Mouse (Mus musculus): ENCODE measurements around the gene 4930556J24Rik. TPM values are rescaled to one million over a fixed set of nuclear protein-coding genes. Genes with fewer than 3 reads are reported as not detected.
A peak's percentile ranks its signal among the peaks of the same experiment; 100 is the strongest.
"Not testable (repeated sequence)": the region's sequence is repeated elsewhere in the genome, so short reads cannot be mapped to it uniquely, and the experiment has no call there.

Gene 4930556J24Rik
- total RNA-seq (2021): not detected
- long read RNA-seq, experiment 1, partial matches to known transcripts: 0 of 4 reads
- long read RNA-seq, experiment 1, other reads (novel, unspliced or antisense): 4 of 4 reads
- long read RNA-seq, experiment 2, partial matches to known transcripts: 0 of 5 reads
- long read RNA-seq, experiment 2, other reads (novel, unspliced or antisense): 5 of 5 reads

DNA sequence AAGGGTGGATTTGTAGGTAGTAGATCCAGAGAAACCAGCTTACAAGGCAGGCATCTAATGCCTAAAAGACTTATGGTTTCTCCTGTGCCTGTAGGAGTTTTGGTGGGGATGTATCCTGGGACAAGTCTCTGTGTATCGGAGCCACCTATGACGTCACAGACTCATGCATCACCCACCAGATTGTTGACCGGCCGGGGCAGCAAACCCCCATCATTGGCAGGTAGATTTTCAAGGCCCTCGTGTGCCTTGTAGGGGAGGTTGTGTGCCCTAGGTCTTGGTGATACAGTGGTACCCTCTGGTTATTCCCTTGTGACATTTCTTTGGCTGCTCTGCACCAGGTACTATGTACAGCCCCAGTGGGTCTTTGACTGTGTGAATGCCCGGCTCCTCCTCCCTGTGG lies at the start of gene 4930556J24Rik:
4930556J24Rik (minus strand) TSS at position 101 of the 400 bp plus-strand sequence.
- Histone ChIP-seq H3K4me3 (no peak within 1 kb of the TSS), H3K27ac (no peak within 1 kb of the TSS)
- DNase-seq (ENCODE audit: low spot score in 2 of 2): no peak
- no peak for TF ChIP-seq CTCF (conservative IDR thresholded peaks at IDR 0.05)

DNA sequence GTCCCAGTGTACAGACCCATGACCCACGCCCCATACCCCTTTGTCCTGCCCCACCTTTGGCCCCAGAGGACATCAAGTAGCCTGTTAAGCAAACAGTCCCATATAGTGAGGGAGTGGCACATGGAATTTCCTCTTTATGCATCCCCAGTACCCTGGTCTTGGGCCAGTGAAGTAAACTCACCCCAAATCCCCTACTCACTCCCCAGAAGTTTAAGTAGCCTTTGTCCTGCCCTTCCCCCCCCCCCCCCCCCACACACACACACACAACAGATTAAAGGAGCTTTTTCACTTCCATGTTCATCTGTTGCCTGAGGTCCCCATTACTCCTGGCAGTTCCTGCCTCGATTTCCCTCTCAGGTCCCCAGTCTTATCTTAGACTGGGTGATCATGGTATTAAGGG lies 46.7 kb upstream of the 4930556J24Rik start:
- H3K27ac ChIP-seq: no peak overlapping the region
- no peak for TF ChIP-seq CTCF (conservative IDR thresholded peaks at IDR 0.05)
- H3K4me3 ChIP-seq: no peak overlapping the region
- DNase-seq (ENCODE audit: low spot score in 2 of 2): no peak

DNA sequence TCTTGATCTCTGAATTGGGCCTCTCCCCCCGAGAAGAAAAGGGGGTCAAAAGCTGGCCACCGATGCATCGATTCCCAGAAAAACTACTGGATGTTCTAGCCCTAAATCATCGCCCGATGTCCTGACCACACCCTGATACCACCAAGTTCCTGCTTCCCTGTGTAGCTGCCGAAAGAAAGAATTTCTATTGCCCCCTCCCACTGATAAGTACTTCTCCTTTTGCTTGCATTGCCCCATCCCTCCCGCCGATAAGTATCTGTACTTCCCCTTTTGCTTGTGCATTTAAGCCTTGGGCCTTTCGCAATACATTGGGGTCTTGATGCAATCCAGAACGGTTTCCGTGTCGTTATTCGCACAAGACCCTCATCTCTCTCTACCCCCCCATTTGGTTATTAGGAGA lies 45.5 kb upstream of the 4930556J24Rik start:
- not testable (repeated sequence) for DNase-seq (ENCODE audit: low spot score in 2 of 2); H3K27ac ChIP-seq; H3K4me3 ChIP-seq

DNA sequence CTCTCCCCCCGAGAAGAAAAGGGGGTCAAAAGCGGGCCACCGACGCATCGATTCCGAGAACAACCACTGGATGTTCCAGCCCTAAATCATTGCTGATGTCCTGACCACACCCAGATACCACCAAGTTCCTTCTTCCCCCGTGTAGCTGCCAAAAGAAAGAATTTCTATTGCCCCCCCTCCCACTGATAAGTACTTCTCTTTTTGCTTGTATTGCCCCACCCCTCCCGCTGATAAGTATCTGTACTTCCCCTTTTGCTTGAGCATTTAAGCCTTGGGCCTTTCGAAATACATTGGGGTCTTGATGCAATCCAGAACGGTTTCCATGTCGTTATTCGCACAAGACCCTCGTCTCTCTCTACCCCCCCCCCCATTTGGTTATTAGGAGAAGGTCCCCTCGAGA lies 39.2 kb upstream of the 4930556J24Rik start:
- not testable (repeated sequence) for H3K4me3 ChIP-seq; H3K27ac ChIP-seq; DNase-seq (ENCODE audit: low spot score in 2 of 2)

DNA sequence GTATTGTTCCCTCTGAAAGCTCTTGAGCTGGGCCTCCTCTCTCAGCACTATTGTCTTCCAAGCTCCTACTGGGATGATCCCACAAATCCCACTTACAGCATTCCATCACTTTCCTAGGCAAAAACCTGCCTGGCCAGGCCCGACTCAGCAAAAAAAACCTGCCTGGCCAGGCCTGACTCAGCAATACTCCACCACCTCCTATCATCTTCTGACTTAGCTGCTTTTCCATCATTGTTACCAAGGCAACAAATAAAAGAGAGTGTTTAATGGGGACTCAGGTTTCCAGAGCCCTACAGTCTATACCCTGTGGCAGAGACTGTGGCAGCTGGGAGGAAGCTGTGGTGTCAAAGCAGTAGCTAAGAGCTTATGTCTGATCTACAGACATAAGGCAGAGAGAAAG lies 36.0 kb upstream of the 4930556J24Rik start:
- no peak for TF ChIP-seq CTCF (conservative IDR thresholded peaks at IDR 0.05)
- no peak overlapping the region for H3K4me3 ChIP-seq
- no peak overlapping the region for H3K27ac ChIP-seq
- no peak for DNase-seq (ENCODE audit: low spot score in 2 of 2)

DNA sequence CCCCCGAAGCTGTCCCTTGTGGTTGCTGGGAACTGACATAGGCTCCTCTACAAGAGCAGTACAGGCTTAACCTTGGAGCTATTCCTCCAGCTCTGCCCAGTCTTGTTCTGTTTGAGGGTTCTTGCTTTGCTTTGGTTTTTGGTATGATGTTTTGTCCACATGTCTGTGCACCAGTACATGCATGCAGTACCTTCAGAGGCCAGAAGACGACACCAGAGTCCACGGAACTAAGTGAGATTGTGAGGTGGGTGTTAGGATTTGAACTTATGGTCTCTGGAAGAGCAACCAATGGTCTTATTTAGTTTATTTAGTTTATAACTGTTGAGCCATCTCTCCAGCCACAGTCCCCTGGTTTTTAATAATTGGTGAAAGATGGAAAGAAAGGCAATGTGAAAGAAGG lies 29.9 kb upstream of the 4930556J24Rik start:
- Histone ChIP-seq H3K4me3 (no peak overlapping the region), H3K27ac (no peak overlapping the region)
- no peak for DNase-seq (ENCODE audit: low spot score in 2 of 2)
- TF ChIP-seq CTCF (conservative IDR thresholded peaks at IDR 0.05): peak; percentile 56

DNA sequence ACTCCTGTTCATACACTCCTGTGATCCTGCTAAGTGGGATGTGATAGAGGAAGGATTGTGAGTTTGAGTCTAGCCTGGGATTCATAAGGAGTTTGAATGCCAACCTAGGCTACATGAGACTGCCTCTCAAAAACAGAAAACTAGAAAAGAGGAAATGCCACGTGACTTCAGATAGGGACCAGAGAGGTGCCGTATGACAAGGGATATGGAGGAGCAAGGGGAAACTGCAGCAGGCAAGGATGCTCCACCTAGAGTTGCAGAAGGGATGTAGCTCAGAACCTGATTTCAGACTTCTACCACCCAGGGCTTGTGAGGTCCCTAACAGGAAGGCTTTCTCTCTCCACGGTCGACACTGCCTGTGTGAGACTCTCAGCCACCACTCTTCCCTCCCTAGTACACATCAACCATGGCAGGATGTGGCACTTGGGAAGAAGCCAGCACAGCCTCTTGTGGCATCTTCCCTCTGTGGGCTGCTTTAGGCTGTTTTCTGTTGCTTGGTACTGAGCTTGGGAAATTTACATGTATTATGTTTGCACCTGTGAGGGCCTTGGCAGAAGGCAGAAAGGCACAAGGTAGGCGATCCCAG lies 28.7 kb upstream of the 4930556J24Rik start:
- no peak for DNase-seq (ENCODE audit: low spot score in 2 of 2)
- TF ChIP-seq CTCF (conservative IDR thresholded peaks at IDR 0.05): no peak

DNA sequence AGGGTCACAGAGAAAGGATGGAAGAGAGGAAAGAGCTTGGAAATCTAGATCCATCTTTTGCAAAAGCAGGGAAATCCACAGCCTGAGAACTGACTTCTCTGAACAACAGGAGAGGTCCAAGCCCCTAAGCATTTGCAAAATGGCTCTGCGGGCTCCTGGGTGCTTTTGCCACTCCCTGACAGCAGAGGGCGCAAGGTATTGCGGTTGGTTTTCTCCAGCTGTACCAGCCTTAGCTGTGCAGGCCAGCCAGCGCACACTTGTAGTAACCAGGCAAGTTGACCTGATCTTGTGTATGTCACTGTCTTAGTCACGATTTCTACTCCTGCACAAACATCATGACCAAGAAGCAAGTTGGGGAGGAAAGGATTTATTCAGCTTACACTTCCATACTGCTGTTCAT lies 25.0 kb upstream of the 4930556J24Rik start:
- peak; percentile 63 to 82 for DNase-seq (ENCODE audit: low spot score in 2 of 2)
- Histone ChIP-seq H3K4me3 (no peak overlapping the region), H3K27ac (no peak overlapping the region)
- peak; percentile 92 for TF ChIP-seq CTCF (conservative IDR thresholded peaks at IDR 0.05)

More for the DNA sequence above, 28.7 kb upstream of the 4930556J24Rik start:
- Histone ChIP-seq H3K27ac (no peak overlapping the region), H3K4me3 (no peak overlapping the region)

DNA sequence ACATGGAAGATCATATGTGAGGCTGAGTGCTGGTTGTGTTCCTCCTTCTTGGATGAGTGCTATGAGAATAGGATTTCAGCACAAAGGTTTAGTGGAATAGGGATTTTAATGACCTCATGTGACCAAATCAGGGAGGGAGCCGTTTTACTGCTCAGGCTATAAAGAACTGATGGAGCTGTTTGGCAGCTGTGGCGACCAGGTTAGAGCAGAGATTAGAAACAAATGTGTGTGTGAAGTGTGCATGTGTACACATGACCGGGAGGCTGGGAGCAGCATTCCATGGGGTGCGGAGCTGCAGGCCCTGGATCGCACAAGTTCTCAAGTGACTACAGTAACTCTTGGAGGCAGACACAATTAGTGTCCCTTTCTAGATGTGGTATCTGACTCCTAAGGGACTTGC lies 23.0 kb upstream of the 4930556J24Rik start:
- DNase-seq (ENCODE audit: low spot score in 2 of 2): no peak
- no peak for TF ChIP-seq CTCF (conservative IDR thresholded peaks at IDR 0.05)
- no peak overlapping the region for H3K4me3 ChIP-seq
- no peak overlapping the region for H3K27ac ChIP-seq

DNA sequence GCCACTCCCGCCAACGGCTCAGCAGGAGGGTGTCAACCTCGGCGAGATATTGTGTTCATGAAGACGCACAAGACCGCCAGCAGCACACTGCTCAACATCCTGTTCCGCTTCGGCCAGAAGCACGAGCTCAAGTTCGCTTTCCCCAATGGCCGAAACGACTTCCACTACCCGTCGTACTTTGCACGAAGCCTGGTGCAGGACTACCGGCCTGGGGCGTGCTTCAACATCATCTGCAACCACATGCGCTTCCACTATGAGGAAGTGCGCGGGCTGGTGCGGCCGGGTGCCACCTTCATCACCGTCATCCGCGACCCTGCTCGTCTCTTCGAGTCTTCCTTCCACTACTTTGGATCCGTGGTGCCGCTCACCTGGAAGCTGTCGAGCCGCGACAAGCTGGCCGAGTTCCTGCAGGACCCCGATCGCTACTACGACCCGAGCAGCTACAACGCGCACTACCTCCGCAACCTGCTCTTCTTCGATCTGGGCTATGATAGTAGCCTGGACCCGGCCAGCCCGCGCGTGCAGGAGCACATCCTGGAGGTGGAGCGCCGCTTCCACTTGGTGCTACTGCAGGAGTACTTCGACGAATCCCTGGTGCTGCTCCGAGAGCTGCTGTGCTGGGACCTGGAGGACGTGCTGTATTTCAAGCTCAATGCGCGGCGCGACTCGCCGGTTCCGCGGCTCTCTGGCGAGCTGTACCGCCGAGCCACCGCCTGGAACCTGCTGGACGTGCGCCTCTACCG lies 21.6 kb upstream of the 4930556J24Rik start:
- DNase-seq (ENCODE audit: low spot score in 2 of 2): no peak
- Histone ChIP-seq H3K27ac (no peak overlapping the region), H3K4me3 (peak overlapping the region; percentile 24; the same call in 1 of the 2 replicates)
- TF ChIP-seq CTCF (conservative IDR thresholded peaks at IDR 0.05): no peak

DNA sequence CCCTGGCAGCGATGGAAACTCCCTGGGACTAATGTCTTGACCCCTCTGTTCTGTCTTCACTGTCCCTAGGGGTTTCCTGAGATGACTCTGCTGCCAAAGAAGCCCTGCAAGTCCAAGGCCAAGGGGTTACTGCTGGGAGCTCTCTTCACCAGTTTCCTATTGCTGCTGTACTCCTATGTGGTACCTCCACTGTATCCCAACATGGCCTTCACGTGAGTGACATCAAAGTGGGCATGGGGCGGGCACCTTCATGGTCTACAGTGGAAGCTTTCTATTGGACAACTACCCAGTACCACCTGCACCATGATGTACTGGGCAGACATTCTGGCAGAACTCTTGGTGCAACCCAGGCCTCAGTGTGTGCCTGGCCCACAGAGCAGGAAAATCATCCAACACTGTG lies 20.3 kb upstream of the 4930556J24Rik start:
- H3K4me3 ChIP-seq: no peak overlapping the region
- H3K27ac ChIP-seq: no peak overlapping the region
- DNase-seq (ENCODE audit: low spot score in 2 of 2): no peak
- TF ChIP-seq CTCF (conservative IDR thresholded peaks at IDR 0.05): no peak

DNA sequence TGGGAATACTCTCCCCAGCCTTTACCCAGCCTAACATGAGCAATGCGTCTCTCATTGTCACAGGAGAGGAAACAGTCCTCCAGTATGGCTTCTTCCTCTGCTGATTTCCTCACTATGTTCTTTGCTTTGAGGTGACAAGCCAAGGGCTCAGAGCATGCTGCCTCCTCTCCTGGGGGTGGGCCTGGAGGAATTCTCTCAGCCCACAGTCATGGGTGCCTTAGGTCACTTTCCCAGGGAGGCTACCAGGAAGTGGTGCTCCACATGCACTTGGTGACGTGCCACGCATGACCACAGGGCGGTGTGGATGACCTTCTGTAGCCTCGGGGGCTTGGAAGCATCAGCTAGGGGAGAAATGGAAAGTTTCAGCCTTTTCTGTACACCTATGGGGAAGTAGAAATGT lies 18.9 kb upstream of the 4930556J24Rik start:
- H3K4me3 ChIP-seq: no peak overlapping the region
- no peak for DNase-seq (ENCODE audit: low spot score in 2 of 2)
- no peak overlapping the region for H3K27ac ChIP-seq
- no peak for TF ChIP-seq CTCF (conservative IDR thresholded peaks at IDR 0.05)

DNA sequence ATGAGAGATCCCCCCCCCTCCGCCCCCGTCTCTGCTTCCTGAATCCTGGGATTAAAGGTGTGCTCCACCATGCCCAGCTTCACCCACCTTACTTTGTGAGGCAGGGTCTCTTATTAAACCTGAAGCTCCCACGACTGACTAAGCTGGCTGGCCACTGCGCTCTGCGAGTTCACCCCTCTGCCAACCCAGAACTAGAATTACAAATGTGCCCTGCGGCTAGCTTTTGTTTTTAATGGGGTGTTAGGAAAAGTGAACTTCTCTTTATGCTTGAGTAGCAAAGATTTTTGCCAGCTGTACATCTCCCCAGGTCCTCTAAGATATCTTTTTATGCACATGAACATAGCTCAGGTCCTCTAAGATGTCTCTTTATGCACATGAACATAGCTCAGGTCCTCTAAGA lies 17.3 kb upstream of the 4930556J24Rik start:
- Histone ChIP-seq H3K27ac (no peak overlapping the region), H3K4me3 (no peak overlapping the region)
- no peak for DNase-seq (ENCODE audit: low spot score in 2 of 2)
- no peak for TF ChIP-seq CTCF (conservative IDR thresholded peaks at IDR 0.05)

DNA sequence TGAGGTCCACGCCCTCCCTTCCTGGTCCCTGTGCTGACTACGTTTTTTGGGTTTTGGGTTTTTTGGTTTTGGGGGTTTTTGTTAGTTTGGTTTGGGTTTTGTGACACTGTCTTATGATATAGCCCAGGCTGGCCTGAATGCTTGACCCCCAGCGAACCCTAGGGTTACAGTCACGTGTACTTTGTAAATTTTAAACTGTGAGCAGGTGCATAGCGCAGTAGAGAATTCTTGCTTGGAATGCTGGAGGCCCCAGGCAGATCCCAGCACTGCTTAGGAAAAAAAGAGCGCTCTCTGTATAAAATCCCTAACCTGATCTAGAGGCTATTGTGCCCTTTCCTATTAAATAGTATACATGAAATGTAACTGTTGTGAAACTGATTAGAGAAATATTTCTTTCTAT lies 16.6 kb upstream of the 4930556J24Rik start:
- DNase-seq (ENCODE audit: low spot score in 2 of 2): no peak
- no peak overlapping the region for H3K27ac ChIP-seq

More for the DNA sequence above, 16.6 kb upstream of the 4930556J24Rik start:
- H3K4me3 ChIP-seq: no peak overlapping the region
- no peak for TF ChIP-seq CTCF (conservative IDR thresholded peaks at IDR 0.05)
